Mouse (Mus musculus) intestine, postnatal 0 days (tissue): ENCODE measurements around the gene Sncb. TPM values are rescaled to one million over a fixed set of nuclear protein-coding genes. Genes with fewer than 3 reads are reported as not detected.

Experiments
- ATAC-seq: fragments of 200-750 bp; cut with Nextera tagmentation; 2 replicates; pipeline ENCODE4 v1.8.0; 2017; ENCODE audit warnings: mild to moderate bottlenecking, moderate TSS enrichment, moderate library complexity
- H3K27ac ChIP-seq: fragments of 300-500 bp; sonication (generic); 2 replicates; pipeline ENCODE4 v1.5.1; 2014; ENCODE audit warnings: mild to moderate bottlenecking, low read depth, low read length, moderate library complexity
- H3K27me3 ChIP-seq: fragments of 300-500 bp; sonication (generic); replicated peaks from 2 replicates; pipeline ENCODE4 v1.6.1; 2014; ENCODE audit warnings: low read length, mixed read lengths; ENCODE audit not compliant: control insufficient read depth, insufficient read depth
- H3K36me3 ChIP-seq: fragments of 300-500 bp; sonication (generic); 2 replicates; pipeline ENCODE4 v1.6.1; 2014; ENCODE audit warnings: mild to moderate bottlenecking, moderate library complexity; ENCODE audit not compliant: control insufficient read depth, insufficient read depth
- H3K4me1 ChIP-seq: fragments of 300-500 bp; sonication (generic); replicated peaks from 2 replicates; pipeline ENCODE4 v1.6.1; 2014; ENCODE audit warnings: antibody characterized with exemption, low read length, mixed read lengths; ENCODE audit not compliant: control insufficient read depth, insufficient read depth
- H3K4me2 ChIP-seq: fragments of 300-500 bp; sonication (generic); replicated peaks from 2 replicates; pipeline ENCODE4 v1.6.1; 2014; ENCODE audit warnings: low read depth, mild to moderate bottlenecking, moderate library complexity
- H3K4me3 ChIP-seq: fragments of 300-500 bp; sonication (generic); 2 replicates; pipeline ENCODE4 v1.5.1; 2014; ENCODE audit warnings: low read depth, low read length
- H3K9ac ChIP-seq: fragments of 300-500 bp; sonication (generic); 2 replicates; pipeline ENCODE4 v1.6.1; 2014; ENCODE audit warnings: mild to moderate bottlenecking, low read depth, low read length
- H3K9me3 ChIP-seq: fragments of 300-500 bp; sonication (generic); 2 replicates; pipeline ENCODE4 v1.6.1; 2016; ENCODE audit warnings: mixed run types; ENCODE audit not compliant: control insufficient read depth
- CTCF ChIP-seq: sonication (generic); IDR thresholded peaks from 2 replicates; pipeline ENCODE4 v1.5.1; 2016; ENCODE audit warnings: low read depth, mild to moderate bottlenecking, control low read depth, antibody characterized with exemption, moderate library complexity
- WGBS: fragments of 180-500 bp; shearing (Covaris S2); extraction: QIAGEN DNeasy Blood & Tissue Kit; methylation state at CpG from one replicate; pipeline ENCODE4 v1.1.7; 2014; 5-methylcytosine and 5-hydroxymethylcytosine counted together
- polyA plus RNA-seq: library from polyadenylated mRNA; unstranded; fragments of >200 nt; fragmentation: Nextera tagmentation; extraction: Ambion mirVana; gene quantifications from 2 replicates; pipeline ENCODE4 v1.2.1, GENCODE M21; 2015

Sncb gene
- polyA plus RNA-seq, 1 experiment from 2014 or later = 0.37 TPM

DNA sequence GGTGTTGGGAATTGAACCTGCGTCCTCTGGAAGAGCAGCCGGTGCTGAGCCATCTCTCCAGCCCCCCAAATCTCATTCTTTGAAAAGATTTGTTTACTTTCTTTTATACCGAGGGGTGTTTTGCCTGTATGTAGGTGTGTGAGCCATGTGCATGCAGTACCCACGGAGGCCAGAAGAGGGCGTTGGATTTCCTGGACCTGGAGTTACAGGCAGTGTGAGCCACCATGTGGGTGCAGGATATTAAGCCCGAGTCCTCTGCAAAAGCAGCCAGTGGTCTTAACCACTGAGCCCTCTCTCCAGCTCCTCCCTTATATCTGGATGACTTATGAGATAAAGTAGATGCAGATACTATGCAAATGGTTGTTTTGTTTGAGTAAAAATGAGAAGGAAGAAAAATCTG, 36.6 kb upstream of the Sncb start:
- no peaks in the 10 kb centered on the region for H3K9me3 ChIP-seq
- peaks cover 3% of the 10 kb centered on the region; the same call in 1 of the 2 replicates for H3K27me3 ChIP-seq
- no peak overlapping the region for H3K4me2 ChIP-seq
- WGBS = 79% methylated on average over 6 of the region's 6 CpGs
- no peak overlapping the region for H3K9ac ChIP-seq
- H3K4me3 ChIP-seq = no peak overlapping the region
- TF ChIP-seq CTCF = peak; percentile 42
- no peak overlapping the region for H3K27ac ChIP-seq
- no peaks in the 10 kb centered on the region for H3K36me3 ChIP-seq
- no peaks in the 10 kb centered on the region for H3K4me1 ChIP-seq
- ATAC-seq = no peak

DNA sequence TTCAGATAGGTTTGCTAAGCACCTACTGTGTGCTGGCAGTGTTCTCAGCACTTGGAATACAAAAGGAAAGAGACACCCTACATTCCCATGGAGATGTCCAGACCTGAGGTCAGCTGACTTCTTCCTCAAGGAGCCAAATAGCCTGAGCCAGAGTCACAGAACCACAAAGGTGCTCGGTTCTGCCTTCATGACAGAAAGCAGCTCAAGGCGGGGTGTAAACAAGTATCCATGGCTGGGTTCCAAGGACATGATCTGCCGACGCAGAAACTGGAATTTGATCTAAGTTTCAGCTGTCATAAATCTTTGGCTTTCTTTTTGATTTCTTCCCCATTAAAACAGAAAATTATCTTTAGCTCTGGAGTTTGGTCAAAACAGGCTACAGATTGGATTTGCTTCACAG, 33.8 kb upstream of the Sncb start:
- no peaks in the 10 kb centered on the region for H3K4me1 ChIP-seq
- H3K27me3 ChIP-seq = no peaks in the 10 kb centered on the region
- no peak for ATAC-seq
- no peaks in the 10 kb centered on the region for H3K9me3 ChIP-seq
- H3K9ac ChIP-seq = no peak overlapping the region
- TF ChIP-seq CTCF = no peak
- H3K4me2 ChIP-seq = no peak overlapping the region
- WGBS = 42% methylated on average over 4 of the region's 4 CpGs
- H3K4me3 ChIP-seq = no peak overlapping the region
- no peak overlapping the region for H3K27ac ChIP-seq
- H3K36me3 ChIP-seq = no peaks in the 10 kb centered on the region

DNA sequence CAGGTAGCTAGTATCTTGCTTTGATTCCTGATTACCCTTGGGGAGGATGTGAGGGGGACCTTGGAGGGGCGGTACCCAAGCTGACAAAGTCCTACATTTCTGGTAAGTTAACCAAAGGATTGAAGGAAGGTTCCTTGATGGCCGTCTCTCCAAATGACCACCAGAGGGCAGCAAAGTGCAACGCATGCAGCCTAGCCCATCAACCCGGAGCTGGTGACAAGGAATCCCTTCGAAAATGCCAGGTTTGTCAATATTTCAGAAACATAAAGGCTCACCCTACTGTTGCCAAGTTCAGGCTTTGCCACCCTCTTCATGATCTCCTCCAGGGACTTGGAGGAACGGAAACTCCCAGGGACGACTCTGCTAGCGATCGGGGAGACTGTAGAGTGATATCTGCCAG, 33.3 kb upstream of the Sncb start:
- Histone ChIP-seq H3K4me1 (no peaks in the 10 kb centered on the region), H3K4me3 (no peak overlapping the region), H3K27me3 (no peaks in the 10 kb centered on the region), H3K4me2 (0 out of 2 replicates have a peak overlapping the region, but pooled peaks have one; percentile 37), H3K9me3 (no peaks in the 10 kb centered on the region), H3K27ac (no peak overlapping the region), H3K9ac (no peak overlapping the region), H3K36me3 (no peaks in the 10 kb centered on the region)
- TF ChIP-seq CTCF = peak; percentile 98
- WGBS = 17% methylated on average over 9 of the region's 9 CpGs
- no peak for ATAC-seq

DNA sequence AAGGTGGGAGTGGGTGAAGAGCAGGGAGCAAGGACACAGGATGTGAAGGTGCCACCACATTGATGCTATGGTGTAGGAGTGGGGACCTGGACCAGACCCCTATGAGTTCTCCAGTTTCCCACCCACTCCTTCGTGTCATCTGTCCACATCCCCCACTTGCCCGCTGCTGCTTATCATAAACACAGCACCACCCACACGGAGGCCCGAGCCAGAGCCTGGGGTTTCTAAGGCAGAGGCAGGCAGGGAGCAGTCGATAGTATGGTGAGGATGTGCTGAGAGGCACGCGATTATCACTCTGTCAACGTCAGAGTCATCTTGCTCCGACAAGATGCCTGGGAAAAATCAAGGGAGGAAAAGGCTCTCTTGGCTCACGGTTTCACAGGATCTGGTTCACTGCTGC, 32.3 kb upstream of the Sncb start:
- H3K4me2 ChIP-seq = no peak overlapping the region
- WGBS = 68% methylated on average over 10 of the region's 10 CpGs
- H3K4me3 ChIP-seq = no peak overlapping the region
- no peak overlapping the region for H3K27ac ChIP-seq
- no peak for TF ChIP-seq CTCF
- H3K9me3 ChIP-seq = no peaks in the 10 kb centered on the region
- H3K27me3 ChIP-seq = no peaks in the 10 kb centered on the region
- H3K9ac ChIP-seq = no peak overlapping the region
- H3K36me3 ChIP-seq = no peaks in the 10 kb centered on the region
- ATAC-seq = no peak
- no peaks in the 10 kb centered on the region for H3K4me1 ChIP-seq

DNA sequence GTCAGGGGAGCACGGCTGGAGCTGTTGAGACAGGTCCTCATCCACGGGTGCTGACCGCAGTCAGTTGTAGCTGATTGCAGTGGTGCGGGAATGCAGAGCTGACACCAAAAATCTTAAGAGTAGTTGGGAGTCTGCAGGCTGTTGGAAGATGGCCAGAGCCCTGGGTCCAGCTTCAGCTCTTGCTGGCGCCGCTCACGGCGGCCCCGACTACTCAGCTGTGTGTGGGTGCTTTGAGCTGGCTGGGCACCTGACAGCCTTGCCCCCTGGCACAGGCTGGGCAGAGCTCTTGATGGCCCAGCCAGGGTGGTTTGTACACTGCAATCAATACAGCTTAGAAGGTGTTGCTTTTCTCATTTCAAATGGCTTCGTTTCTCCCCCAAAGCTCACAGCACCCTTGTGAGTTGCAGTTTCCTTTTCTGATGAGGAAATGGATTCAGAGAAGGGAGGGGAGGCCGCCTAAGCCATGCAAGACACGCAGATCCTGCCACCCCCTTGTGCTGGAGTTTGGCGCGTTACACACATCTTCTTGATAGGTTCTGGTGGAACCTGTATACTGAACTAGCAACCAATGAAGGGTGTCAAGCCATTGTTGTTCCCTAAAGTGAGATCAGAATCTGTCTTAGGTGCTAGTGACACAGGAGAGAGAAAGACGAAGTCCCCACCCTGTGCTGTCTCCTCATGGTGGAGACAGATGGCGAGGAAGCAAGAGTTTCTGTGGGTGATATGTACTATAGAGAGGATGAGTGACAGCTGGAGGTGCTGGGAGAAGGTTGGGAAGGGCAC, 31.7 kb upstream of the Sncb start:
- H3K4me3 ChIP-seq = no peak overlapping the region
- H3K36me3 ChIP-seq = no peaks in the 10 kb centered on the region
- no peak overlapping the region for H3K4me2 ChIP-seq
- no peak overlapping the region for H3K9ac ChIP-seq
- TF ChIP-seq CTCF = no peak; the same call in 1 of the 2 replicates
- 77% methylated on average over 16 of the region's 16 CpGs for WGBS
- no peaks in the 10 kb centered on the region for H3K9me3 ChIP-seq
- no peak for ATAC-seq
- H3K27ac ChIP-seq = no peak overlapping the region
- H3K4me1 ChIP-seq = no peaks in the 10 kb centered on the region
- no peaks in the 10 kb centered on the region for H3K27me3 ChIP-seq

DNA sequence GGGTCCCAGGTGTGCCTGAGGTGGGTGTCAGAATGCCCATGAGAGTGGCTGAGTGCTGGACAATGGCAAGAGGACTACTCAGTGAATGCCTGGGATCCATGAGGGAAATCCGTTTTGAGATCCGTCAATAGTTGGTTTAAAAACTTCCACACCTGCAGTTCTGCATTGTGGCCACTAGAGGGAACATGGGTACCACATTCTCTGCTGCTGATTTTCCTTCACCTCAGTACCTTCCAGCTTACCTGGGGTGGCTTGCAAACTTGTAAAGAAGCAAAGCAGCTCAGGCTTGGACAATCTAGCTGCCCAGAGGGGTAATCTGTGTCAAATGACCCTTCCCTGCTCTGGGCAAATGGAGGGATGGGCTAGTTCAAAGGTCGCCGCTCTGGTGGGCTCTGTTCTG, 31.0 kb upstream of the Sncb start:
- Histone ChIP-seq H3K4me3 (no peak overlapping the region), H3K9me3 (no peaks in the 10 kb centered on the region), H3K4me2 (no peak overlapping the region), H3K4me1 (no peaks in the 10 kb centered on the region), H3K9ac (no peak overlapping the region), H3K27ac (no peak overlapping the region), H3K36me3 (no peaks in the 10 kb centered on the region), H3K27me3 (no peaks in the 10 kb centered on the region)
- TF ChIP-seq CTCF = peak; percentile 92
- ATAC-seq = no peak
- WGBS = 38% methylated on average over 4 of the region's 4 CpGs
